Mouse (Mus musculus) limb, embryonic 15.5 days (tissue): ENCODE data around the gene Asap3. TPM values are rescaled to one million over a fixed set of nuclear protein-coding genes. Genes with fewer than 3 reads are reported as not detected.
A peak's percentile ranks its signal among the peaks of the same experiment; 100 is the strongest.

Experiments used
- ATAC-seq: fragments of 200-750 bp; cut with Nextera tagmentation; 2 replicates; pipeline ENCODE4 v1.8.0; 2017; ENCODE audit warnings: low read depth, moderate TSS enrichment; ENCODE audit not compliant: insufficient number of reproducible peaks, low FRiP score, low TSS enrichment
- H3K27ac ChIP-seq: fragments of 300-500 bp; sonication (generic); 2 replicates; pipeline ENCODE4 v1.5.1; 2015; ENCODE audit warnings: moderate library complexity, mild to moderate bottlenecking, inconsistent platforms
- H3K27me3 ChIP-seq: fragments of 300-500 bp; sonication (generic); 2 replicates; pipeline ENCODE4 v1.6.1; 2015; ENCODE audit warnings: inconsistent platforms
- H3K36me3 ChIP-seq: fragments of 300-500 bp; sonication (generic); 2 replicates; pipeline ENCODE4 v1.6.1; 2015; ENCODE audit warnings: inconsistent platforms
- H3K4me1 ChIP-seq: fragments of 300-500 bp; sonication (generic); 2 replicates; pipeline ENCODE4 v1.6.1; 2015; ENCODE audit warnings: inconsistent platforms
- H3K4me2 ChIP-seq: fragments of 300-500 bp; sonication (generic); 2 replicates; pipeline ENCODE4 v1.6.1; 2015; ENCODE audit warnings: mild to moderate bottlenecking, inconsistent platforms
- H3K4me3 ChIP-seq: fragments of 300-500 bp; sonication (generic); 2 replicates; pipeline ENCODE4 v1.5.1; 2015; ENCODE audit warnings: mild to moderate bottlenecking, inconsistent platforms
- H3K9ac ChIP-seq: fragments of 300-500 bp; sonication (generic); 2 replicates; pipeline ENCODE4 v1.6.1; 2015; ENCODE audit warnings: inconsistent platforms
- H3K9me3 ChIP-seq: fragments of 300-500 bp; sonication (generic); 2 replicates; pipeline ENCODE4 v1.6.1; 2016; ENCODE audit warnings: inconsistent platforms
- WGBS: fragments of 180-500 bp; shearing (Covaris S2); methylation state at CpG from one replicate; pipeline ENCODE4 v1.1.7; 2015; 5-methylcytosine and 5-hydroxymethylcytosine counted together
- polyA plus RNA-seq: library from polyadenylated mRNA; unstranded; fragments of >200 nt; fragmentation: Nextera tagmentation; extraction: Ambion mirVana; gene quantifications from 2 replicates; pipeline ENCODE4 v1.2.1, GENCODE M21; 2015

The Asap3 gene
- polyA plus RNA-seq, 1 experiment from 2014 or later: 19.0 TPM

- H3K36me3 ChIP-seq: no peaks in the 10 kb centered on the region
- H3K4me3 ChIP-seq: peak overlapping the region; percentile 76
- H3K27me3 ChIP-seq: no peaks in the 10 kb centered on the region
- H3K9me3 ChIP-seq: no peaks in the 10 kb centered on the region
- peak overlapping the region; percentile 54 for H3K27ac ChIP-seq
- 71% methylated on average over 13 of the region's 13 CpGs for WGBS
- H3K4me2 ChIP-seq: peak overlapping the region; percentile 99
- H3K4me1 ChIP-seq: peaks cover 63% of the 10 kb centered on the region
- no peak for ATAC-seq
- H3K9ac ChIP-seq: no peak overlapping the region
Measured at GRCm38 (mm10) chr4:136174216-136175193, 31.7 kb upstream of the Asap3 start.

GRCm38 (mm10) chr4:136176022-136176552 lies 30.1 kb upstream of the Asap3 start:
- no peak overlapping the region for H3K4me2 ChIP-seq
- H3K27ac ChIP-seq: peak overlapping the region; percentile 11; the same call in 1 of the 2 replicates
- H3K27me3 ChIP-seq: no peaks in the 10 kb centered on the region
- ATAC-seq: no peak
- peaks cover 76% of the 10 kb centered on the region for H3K4me1 ChIP-seq
- no peak overlapping the region for H3K9ac ChIP-seq
- H3K4me3 ChIP-seq: no peak overlapping the region
- no peaks in the 10 kb centered on the region for H3K36me3 ChIP-seq
- H3K9me3 ChIP-seq: no peaks in the 10 kb centered on the region
- 71% methylated on average over 10 of the region's 10 CpGs for WGBS

GRCm38 (mm10) chr4:136177244-136177611 lies 28.9 kb upstream of the Asap3 start:
- no peaks in the 10 kb centered on the region for H3K9me3 ChIP-seq
- no peak overlapping the region for H3K4me2 ChIP-seq
- H3K4me1 ChIP-seq: peaks cover 76% of the 10 kb centered on the region
- H3K9ac ChIP-seq: no peak overlapping the region
- WGBS: 38% methylated on average over 8 of the region's 8 CpGs
- no peak for ATAC-seq
- no peaks in the 10 kb centered on the region for H3K36me3 ChIP-seq
- 0 out of 2 replicates have a peak overlapping the region, but pooled peaks have one; percentile 33 for H3K27ac ChIP-seq
- H3K27me3 ChIP-seq: no peaks in the 10 kb centered on the region
- no peak overlapping the region for H3K4me3 ChIP-seq

DNA sequence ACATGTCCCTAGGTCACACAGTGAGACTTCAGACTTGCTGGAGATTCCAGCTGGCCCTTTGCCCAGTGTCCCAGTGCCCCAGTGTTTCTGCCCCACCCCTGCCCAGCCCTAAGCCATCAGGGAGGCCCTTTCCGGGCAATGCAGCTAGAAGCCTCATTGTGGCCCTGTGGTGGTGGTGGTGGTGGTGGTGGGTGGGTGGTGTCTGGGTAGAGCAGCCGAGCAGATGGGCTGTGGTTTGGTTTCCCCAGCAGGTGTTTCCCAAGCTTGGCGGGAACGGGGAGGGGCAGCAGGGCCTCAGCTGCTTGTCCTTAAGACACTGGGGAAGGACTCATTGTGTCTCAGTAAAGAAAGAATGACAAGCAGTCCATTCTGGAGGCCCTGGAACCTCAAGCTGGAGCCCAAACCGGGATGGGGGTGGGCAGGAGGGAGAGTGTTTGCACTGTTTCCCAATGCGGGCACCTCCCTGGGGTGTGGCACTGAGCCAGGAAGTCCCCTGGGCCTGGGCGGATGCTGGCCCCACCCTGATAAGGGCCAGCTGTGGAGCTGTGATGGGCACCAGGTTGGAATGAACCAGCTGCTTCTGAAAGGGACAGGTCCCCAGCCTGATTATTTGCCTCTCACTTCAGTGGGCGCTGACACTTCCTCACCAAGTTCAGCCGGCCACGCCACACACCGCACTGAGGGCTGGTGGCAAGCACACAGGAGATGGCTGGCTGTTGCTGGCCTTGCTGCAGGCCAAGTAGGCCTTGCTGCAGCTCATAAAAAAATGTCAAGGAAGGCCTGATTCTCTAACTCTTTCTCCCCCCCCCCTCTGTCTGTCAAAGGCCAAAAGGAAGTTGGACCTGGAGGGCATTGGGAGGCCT lies 28.3 kb upstream of the Asap3 start:
- H3K36me3 ChIP-seq: no peaks in the 10 kb centered on the region
- H3K9ac ChIP-seq: no peak overlapping the region
- H3K9me3 ChIP-seq: no peaks in the 10 kb centered on the region
- H3K27me3 ChIP-seq: no peaks in the 10 kb centered on the region
- H3K27ac ChIP-seq: peak overlapping the region; percentile 33
- 0 out of 2 replicates have a peak overlapping the region, but pooled peaks have one; percentile 5 for H3K4me2 ChIP-seq
- H3K4me1 ChIP-seq: peaks cover 72% of the 10 kb centered on the region
- WGBS: 46% methylated on average over 11 of the region's 11 CpGs
- no peak for ATAC-seq
- H3K4me3 ChIP-seq: no peak overlapping the region

DNA sequence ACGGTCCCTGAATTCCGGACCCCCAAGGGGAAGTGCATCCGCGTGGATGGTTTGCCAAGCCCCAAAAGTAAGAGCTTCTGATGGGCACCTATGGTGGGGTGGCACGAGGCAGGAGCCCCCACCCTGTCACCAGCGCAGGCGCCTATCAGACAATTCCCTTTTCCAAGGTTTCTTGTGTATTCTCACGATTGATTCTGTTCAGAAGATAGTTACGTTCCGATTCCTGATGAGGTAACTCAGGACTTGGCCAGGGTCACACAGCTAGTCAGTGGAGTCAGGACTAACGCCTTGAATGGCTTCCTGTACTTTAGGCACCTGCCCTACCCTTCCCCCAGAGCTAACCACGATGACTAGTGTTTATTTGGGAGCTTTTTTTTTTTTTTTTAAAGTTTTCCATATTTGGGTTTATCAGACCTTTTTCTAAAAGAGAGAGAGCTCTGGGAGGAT lies 27.7 kb upstream of the Asap3 start:
- Histone ChIP-seq H3K27ac (peak overlapping the region; percentile 33; the same call in 1 of the 2 replicates), H3K4me2 (no peak overlapping the region), H3K9me3 (no peaks in the 10 kb centered on the region), H3K36me3 (no peaks in the 10 kb centered on the region), H3K27me3 (no peaks in the 10 kb centered on the region), H3K4me3 (no peak overlapping the region), H3K4me1 (peaks cover 66% of the 10 kb centered on the region), H3K9ac (no peak overlapping the region)
- 79% methylated on average over 12 of the region's 12 CpGs for WGBS
- no peak for ATAC-seq

DNA sequence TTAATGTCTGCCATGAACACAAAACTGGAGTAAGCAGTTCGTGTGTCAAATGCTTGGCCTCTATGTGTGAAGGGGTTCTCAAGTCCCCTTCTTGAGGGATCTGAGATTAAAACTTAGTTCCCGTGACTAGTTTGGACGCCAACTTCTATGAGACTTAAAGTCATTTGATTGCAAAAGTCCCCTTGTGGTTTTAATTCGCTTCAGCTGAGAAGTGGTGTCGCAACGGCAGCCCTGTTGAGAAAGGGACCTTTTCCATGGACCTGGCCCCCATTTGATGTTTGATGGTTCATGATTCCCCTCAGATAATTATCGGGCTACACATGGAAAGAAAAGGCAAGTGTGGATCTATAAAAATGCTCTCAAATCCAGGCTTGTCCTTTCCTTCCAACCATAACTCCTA lies 26.7 kb upstream of the Asap3 start:
- H3K27me3 ChIP-seq: no peaks in the 10 kb centered on the region
- peak overlapping the region; percentile 55 for H3K4me2 ChIP-seq
- H3K27ac ChIP-seq: no peak overlapping the region
- H3K4me1 ChIP-seq: peaks cover 57% of the 10 kb centered on the region
- ATAC-seq: no peak
- H3K9me3 ChIP-seq: no peaks in the 10 kb centered on the region
- H3K9ac ChIP-seq: no peak overlapping the region
- H3K4me3 ChIP-seq: no peak overlapping the region
- H3K36me3 ChIP-seq: no peaks in the 10 kb centered on the region
- 73% methylated on average over 7 of the region's 7 CpGs for WGBS

DNA sequence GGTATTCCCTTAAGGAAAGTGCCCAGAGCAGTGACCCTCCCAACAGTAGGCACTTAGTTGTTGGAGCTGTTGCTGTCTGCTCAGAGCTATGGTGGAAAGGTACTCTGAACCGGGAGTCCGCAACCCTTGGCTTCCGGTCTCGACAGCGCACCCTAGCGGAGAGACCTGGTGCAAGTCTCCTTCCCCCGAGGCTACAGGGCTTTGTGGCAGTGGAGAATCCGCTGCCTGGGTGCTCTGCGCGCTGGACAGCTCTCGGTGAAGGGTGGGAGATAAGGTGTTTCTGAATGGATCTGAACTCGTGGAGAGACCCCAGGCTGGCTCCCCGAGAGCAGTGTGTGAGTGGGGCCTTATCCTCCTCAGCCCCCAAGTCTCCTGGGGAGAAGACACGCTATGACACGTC lies 26.2 kb upstream of the Asap3 start:
- H3K27ac ChIP-seq: peak overlapping the region; percentile 73

DNA sequence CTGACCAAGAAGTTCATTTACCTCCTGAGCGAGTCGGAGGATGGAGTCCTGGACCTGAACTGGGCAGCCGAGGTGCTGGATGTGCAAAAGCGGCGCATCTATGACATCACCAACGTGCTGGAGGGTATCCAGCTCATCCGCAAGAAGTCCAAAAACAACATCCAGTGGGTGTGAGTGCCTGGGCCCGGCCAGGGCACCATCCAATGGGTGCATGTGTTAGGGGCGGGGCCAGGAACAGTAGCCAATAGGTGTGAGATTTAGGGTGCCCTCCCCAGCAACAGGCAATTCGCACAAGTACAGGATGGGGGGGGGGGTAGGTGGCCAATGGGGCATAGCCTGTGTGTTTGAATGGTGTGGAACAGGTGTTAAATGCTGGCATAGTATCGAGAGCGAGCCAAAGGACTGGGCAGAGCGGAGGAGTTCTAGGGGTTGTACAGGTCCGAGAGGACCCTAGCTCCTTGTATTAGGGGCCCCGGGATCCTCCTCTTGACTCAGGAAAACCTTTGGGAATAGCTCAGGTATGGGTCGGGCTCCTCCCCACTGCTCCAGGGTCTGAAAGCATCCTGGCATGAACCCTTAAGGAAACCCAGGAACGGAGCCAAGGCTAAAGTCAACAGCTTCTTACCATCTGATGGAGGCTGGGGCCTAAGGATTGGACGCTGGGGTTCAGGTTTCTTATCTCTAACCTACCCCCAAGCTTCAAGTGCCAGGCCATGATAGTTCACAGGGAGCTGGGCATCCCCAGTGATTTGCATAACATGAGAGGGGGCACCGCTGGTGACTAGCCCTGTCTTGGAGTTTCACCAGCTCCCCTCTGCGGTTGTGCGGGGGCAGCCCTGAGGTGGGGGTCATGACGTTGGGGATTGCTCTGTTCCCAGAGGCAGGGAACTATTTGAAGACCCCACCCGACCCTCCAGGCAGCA lies 25.5 kb upstream of the Asap3 start:
- peaks cover 45% of the 10 kb centered on the region for H3K4me1 ChIP-seq
- peak overlapping the region; percentile 38 for H3K4me3 ChIP-seq
- H3K36me3 ChIP-seq: no peaks in the 10 kb centered on the region
- ATAC-seq: peak; percentile 84
- peak overlapping the region; percentile 73 for H3K27ac ChIP-seq
- WGBS: 20% methylated on average over 23 of the region's 23 CpGs
- H3K9ac ChIP-seq: no peak overlapping the region
- no peaks in the 10 kb centered on the region for H3K9me3 ChIP-seq
- no peaks in the 10 kb centered on the region for H3K27me3 ChIP-seq
- peak overlapping the region; percentile 55 for H3K4me2 ChIP-seq

More for the DNA sequence above, 26.2 kb upstream of the Asap3 start:
- Histone ChIP-seq H3K4me2 (peak overlapping the region; percentile 55), H3K9me3 (no peaks in the 10 kb centered on the region), H3K4me3 (peak overlapping the region; percentile 38), H3K36me3 (no peaks in the 10 kb centered on the region), H3K4me1 (peaks cover 52% of the 10 kb centered on the region), H3K9ac (no peak overlapping the region), H3K27me3 (no peaks in the 10 kb centered on the region)
- WGBS: 4% methylated on average over 15 of the region's 15 CpGs
- no peak for ATAC-seq

GRCm38 (mm10) chr4:136181367-136181766 lies 24.8 kb upstream of the Asap3 start:
- Histone ChIP-seq H3K4me1 (peaks cover 38% of the 10 kb centered on the region), H3K27me3 (no peaks in the 10 kb centered on the region), H3K4me3 (peak overlapping the region; percentile 38; the same call in 1 of the 2 replicates), H3K36me3 (0 out of 2 replicates have a peak, but pooled peaks cover 3% of the 10 kb centered on the region), H3K9ac (no peak overlapping the region), H3K27ac (no peak overlapping the region), H3K9me3 (no peaks in the 10 kb centered on the region), H3K4me2 (peak overlapping the region; percentile 55)
- WGBS: 32% methylated on average over 12 of the region's 12 CpGs
- no peak for ATAC-seq

GRCm38 (mm10) chr4:136185375-136185774 lies 20.8 kb upstream of the Asap3 start:
- Histone ChIP-seq H3K4me3 (no peak overlapping the region), H3K36me3 (peaks cover 20% of the 10 kb centered on the region; the same call in 1 of the 2 replicates), H3K4me1 (peaks cover 15% of the 10 kb centered on the region), H3K9ac (no peak overlapping the region), H3K27me3 (no peaks in the 10 kb centered on the region), H3K4me2 (no peak overlapping the region), H3K9me3 (no peaks in the 10 kb centered on the region), H3K27ac (0 out of 2 replicates have a peak overlapping the region, but pooled peaks have one; percentile 12)
- no peak for ATAC-seq
- WGBS: 64% methylated on average over 9 of the region's 9 CpGs
